Mouse (Mus musculus) heart, postnatal 0 days (tissue): Measurements from ENCODE around the gene Sult4a1. TPM values are rescaled to one million over a fixed set of nuclear protein-coding genes. Genes with fewer than 3 reads are reported as not detected.

Experiments
- ATAC-seq: fragments of 200-750 bp; cut with Nextera tagmentation; 2 replicates; pipeline ENCODE4 v1.8.0; 2017; ENCODE audit warnings: low read depth, moderate number of reproducible peaks, moderate library complexity; ENCODE audit not compliant: insufficient read depth
- DNase-seq: peaks from one replicate; pipeline ENCODE4 v3.0.0-alpha.2; 2016; ENCODE audit warnings: low spot score
- H3K27ac ChIP-seq: fragments of 300-500 bp; sonication (generic); 2 replicates; pipeline ENCODE4 v1.5.1; 2014; ENCODE audit warnings: low read depth, mild to moderate bottlenecking
- H3K27me3 ChIP-seq: fragments of 300-500 bp; sonication (generic); 2 replicates; pipeline ENCODE4 v1.6.1; 2014; ENCODE audit warnings: low read length, mixed read lengths; ENCODE audit not compliant: control insufficient read depth, insufficient read depth
- H3K36me3 ChIP-seq: fragments of 300-500 bp; sonication (generic); replicated peaks from 2 replicates; pipeline ENCODE4 v1.6.1; 2014; ENCODE audit warnings: low read length, mixed read lengths; ENCODE audit not compliant: control insufficient read depth, insufficient read depth
- H3K4me1 ChIP-seq: fragments of 300-500 bp; sonication (generic); 2 replicates; pipeline ENCODE4 v1.6.1; 2014; ENCODE audit warnings: antibody characterized with exemption; ENCODE audit not compliant: control insufficient read depth, insufficient read depth
- H3K4me2 ChIP-seq: fragments of 300-500 bp; sonication (generic); 2 replicates; pipeline ENCODE4 v1.6.1; 2014; ENCODE audit warnings: low read depth, mild to moderate bottlenecking, low read length, moderate library complexity
- H3K4me3 ChIP-seq: fragments of 300-500 bp; sonication (generic); 2 replicates; pipeline ENCODE4 v1.5.1; 2014; ENCODE audit warnings: low read depth, low read length
- H3K9ac ChIP-seq: fragments of 300-500 bp; sonication (generic); replicated peaks from 2 replicates; pipeline ENCODE4 v1.6.1; 2014; ENCODE audit warnings: low read depth, low read length, mixed read lengths
- H3K9me3 ChIP-seq: fragments of 300-500 bp; sonication (generic); replicated peaks from 2 replicates; pipeline ENCODE4 v1.6.1; 2016; ENCODE audit warnings: low read length; ENCODE audit not compliant: control insufficient read depth
- CTCF ChIP-seq: IDR thresholded peaks from 2 replicates; pipeline ENCODE4 v1.5.1; 2016; ENCODE audit warnings: antibody characterized with exemption, control low read depth, low read depth
- EP300 ChIP-seq: IDR thresholded peaks from 2 replicates; pipeline ENCODE4 v1.6.1; 2016; ENCODE audit warnings: antibody characterized with exemption, low read depth
- WGBS: fragments of 180-500 bp; shearing (Covaris S2); extraction: QIAGEN DNeasy Blood & Tissue Kit; methylation state at CpG from one replicate; pipeline ENCODE4 v1.1.7; 2014; 5-methylcytosine and 5-hydroxymethylcytosine counted together
- polyA plus RNA-seq: library from polyadenylated mRNA; unstranded; fragments of >200 nt; fragmentation: Nextera tagmentation; extraction: Ambion mirVana; gene quantifications from 2 replicates; pipeline ENCODE4 v1.2.1, GENCODE M21; 2015
- total RNA-seq: library from RNA; depleted of rRNA; stranded (reverse); fragments of >200 nt; gene quantifications from 2 replicates; pipeline ENCODE4 v1.2.3, GENCODE M21; 2014; ENCODE audit warnings: low replicate concordance

The Sult4a1 gene
- total and polyA plus RNA-seq, 2 experiments from 2014 or later, result 0.18 to 0.46 TPM

- no peak overlapping the region for H3K4me2 ChIP-seq
- no peak overlapping the region for H3K4me3 ChIP-seq
- H3K27me3 ChIP-seq, result no peaks in the 10 kb centered on the region
- no peaks in the 10 kb centered on the region for H3K9me3 ChIP-seq
- 69% methylated on average over 8 of the region's 8 CpGs for WGBS
- no peak for DNase-seq
- H3K4me1 ChIP-seq, result no peaks in the 10 kb centered on the region
- H3K36me3 ChIP-seq, result no peaks in the 10 kb centered on the region
- TF ChIP-seq EP300, result no peak
- no peak for TF ChIP-seq CTCF
- no peak for ATAC-seq
- H3K27ac ChIP-seq, result no peak overlapping the region
- no peak overlapping the region for H3K9ac ChIP-seq
Measured at GRCm38 (mm10) chr15:84096051-84096450, 9.5 kb downstream of the Sult4a1 start.

- Histone ChIP-seq H3K27ac (no peak overlapping the region), H3K36me3 (no peaks in the 10 kb centered on the region), H3K4me3 (no peak overlapping the region), H3K4me1 (no peaks in the 10 kb centered on the region), H3K9me3 (no peaks in the 10 kb centered on the region), H3K27me3 (0 out of 2 replicates have a peak, but pooled peaks cover 6% of the 10 kb centered on the region), H3K9ac (no peak overlapping the region), H3K4me2 (no peak overlapping the region)
- ATAC-seq (no peak), DNase-seq (no peak)
- 48% methylated on average over 7 of the region's 7 CpGs for WGBS
- no peak for TF ChIP-seq CTCF
- TF ChIP-seq EP300, result no peak
Measured at GRCm38 (mm10) chr15:84094921-84095320, 10.6 kb downstream of the Sult4a1 start.

- DNase-seq (no peak), ATAC-seq (no peak)
- Histone ChIP-seq H3K9me3 (no peaks in the 10 kb centered on the region), H3K27ac (no peak overlapping the region), H3K36me3 (no peaks in the 10 kb centered on the region), H3K4me2 (no peak overlapping the region), H3K9ac (no peak overlapping the region), H3K27me3 (peaks cover 15% of the 10 kb centered on the region; the same call in 1 of the 2 replicates), H3K4me1 (no peaks in the 10 kb centered on the region), H3K4me3 (no peak overlapping the region)
- WGBS, result 38% methylated on average over 9 of the region's 9 CpGs
- no peak for TF ChIP-seq EP300
- TF ChIP-seq CTCF, result no peak
Measured at GRCm38 (mm10) chr15:84086775-84087174, 18.8 kb downstream of the Sult4a1 start.

GRCm38 (mm10) chr15:84086364-84086763 is 19.2 kb downstream of the Sult4a1 start:
- Histone ChIP-seq H3K9ac (no peak overlapping the region), H3K9me3 (no peaks in the 10 kb centered on the region), H3K4me3 (no peak overlapping the region), H3K4me2 (no peak overlapping the region), H3K27ac (no peak overlapping the region), H3K27me3 (peaks cover 15% of the 10 kb centered on the region; the same call in 1 of the 2 replicates), H3K4me1 (no peaks in the 10 kb centered on the region), H3K36me3 (no peaks in the 10 kb centered on the region)
- DNase-seq (peak; percentile 23), ATAC-seq (no peak)
- no peak for TF ChIP-seq CTCF
- no peak for TF ChIP-seq EP300
- 27% methylated on average over 12 of the region's 12 CpGs for WGBS

- no peak overlapping the region for H3K9ac ChIP-seq
- no peaks in the 10 kb centered on the region for H3K36me3 ChIP-seq
- no peak for TF ChIP-seq CTCF
- TF ChIP-seq EP300, result no peak
- DNase-seq (no peak), ATAC-seq (no peak)
- WGBS, result 28% methylated on average over 7 of the region's 7 CpGs
- no peaks in the 10 kb centered on the region for H3K9me3 ChIP-seq
- H3K4me3 ChIP-seq, result no peak overlapping the region
- peaks cover 10% of the 10 kb centered on the region for H3K27me3 ChIP-seq
- no peak overlapping the region for H3K4me2 ChIP-seq
- H3K4me1 ChIP-seq, result no peaks in the 10 kb centered on the region
- H3K27ac ChIP-seq, result no peak overlapping the region
Measured at GRCm38 (mm10) chr15:84080069-84080468, 25.5 kb downstream of the Sult4a1 start.

GRCm38 (mm10) chr15:84079519-84079918 is 26.0 kb downstream of the Sult4a1 start:
- ATAC-seq, result no peak
- no peak overlapping the region for H3K27ac ChIP-seq
- H3K9ac ChIP-seq, result no peak overlapping the region
- H3K4me2 ChIP-seq, result no peak overlapping the region
- no peaks in the 10 kb centered on the region for H3K4me1 ChIP-seq
- 82% methylated on average over 2 of the region's 2 CpGs for WGBS
- H3K4me3 ChIP-seq, result no peak overlapping the region
- no peaks in the 10 kb centered on the region for H3K9me3 ChIP-seq
- no peak for TF ChIP-seq CTCF
- TF ChIP-seq EP300, result no peak
- no peaks in the 10 kb centered on the region for H3K36me3 ChIP-seq
- no peak for DNase-seq
- H3K27me3 ChIP-seq, result peaks cover 15% of the 10 kb centered on the region
